Mouse (Mus musculus) intestine, embryonic 16.5 days (tissue): Measurements from ENCODE around the gene Drg2. TPM values are rescaled to one million over a fixed set of nuclear protein-coding genes. Genes with fewer than 3 reads are reported as not detected.

Source experiments
- ATAC-seq: fragments of 200-750 bp; cut with Nextera tagmentation; 2 replicates; pipeline ENCODE4 v1.8.0; 2017; ENCODE audit warnings: moderate TSS enrichment, moderate library complexity
- H3K27ac ChIP-seq: fragments of 300-500 bp; sonication (generic); 2 replicates; pipeline ENCODE4 v1.5.1; 2014; ENCODE audit warnings: mild to moderate bottlenecking, low read length
- H3K27me3 ChIP-seq: fragments of 300-500 bp; sonication (generic); replicated peaks from 2 replicates; pipeline ENCODE4 v1.6.1; 2014; ENCODE audit warnings: low read length, control low read depth, mixed read lengths; ENCODE audit not compliant: control insufficient read depth, insufficient read depth
- H3K36me3 ChIP-seq: fragments of 300-500 bp; sonication (generic); 2 replicates; pipeline ENCODE4 v1.6.1; 2014; ENCODE audit warnings: low read length, control low read depth; ENCODE audit not compliant: control insufficient read depth, insufficient read depth
- H3K4me1 ChIP-seq: fragments of 300-500 bp; sonication (generic); 2 replicates; pipeline ENCODE4 v1.6.1; 2014; ENCODE audit warnings: low read length, control low read depth, mixed read lengths; ENCODE audit not compliant: control insufficient read depth, insufficient read depth
- H3K4me2 ChIP-seq: fragments of 300-500 bp; sonication (generic); 2 replicates; pipeline ENCODE4 v1.6.1; 2014; ENCODE audit warnings: low read depth, low read length, control low read depth
- H3K4me3 ChIP-seq: fragments of 300-500 bp; sonication (generic); 2 replicates; pipeline ENCODE4 v1.5.1; 2014; ENCODE audit warnings: mild to moderate bottlenecking, low read length
- H3K9ac ChIP-seq: fragments of 300-500 bp; sonication (generic); 2 replicates; pipeline ENCODE4 v1.6.1; 2014; ENCODE audit warnings: low read depth, low read length
- H3K9me3 ChIP-seq: fragments of 300-500 bp; sonication (generic); 2 replicates; pipeline ENCODE4 v1.6.1; 2016; ENCODE audit warnings: low read length, control low read depth; ENCODE audit not compliant: control insufficient read depth
- WGBS: fragments of 180-500 bp; shearing (Covaris S2); extraction: QIAGEN DNeasy Blood & Tissue Kit; methylation state at CpG from one replicate; pipeline ENCODE4 v1.1.7; 2014; 5-methylcytosine and 5-hydroxymethylcytosine counted together
- polyA plus RNA-seq: library from polyadenylated mRNA; unstranded; fragments of >200 nt; fragmentation: Nextera tagmentation; extraction: Ambion mirVana; gene quantifications from 2 replicates; pipeline ENCODE4 v1.2.1, GENCODE M21; 2015

The Drg2 gene
- polyA plus RNA-seq, 1 experiment from 2014 or later: 107 TPM

GRCm38 (mm10) chr11:60444007-60444406 is 10.4 kb upstream of the Drg2 start:
- no peaks in the 10 kb centered on the region for H3K4me1 ChIP-seq
- H3K27ac ChIP-seq: no peak overlapping the region
- H3K36me3 ChIP-seq: peaks cover 6% of the 10 kb centered on the region; the same call in 1 of the 2 replicates
- H3K4me3 ChIP-seq: no peak overlapping the region
- no peak overlapping the region for H3K9ac ChIP-seq
- H3K27me3 ChIP-seq: no peaks in the 10 kb centered on the region
- WGBS: 72% methylated on average over 4 of the region's 4 CpGs
- no peak for ATAC-seq
- no peaks in the 10 kb centered on the region for H3K9me3 ChIP-seq
- no peak overlapping the region for H3K4me2 ChIP-seq

GRCm38 (mm10) chr11:60454745-60455087 is 325 bp downstream of the Drg2 start:
- Histone ChIP-seq H3K4me3 (peak overlapping the region; percentile 57), H3K27me3 (no peaks in the 10 kb centered on the region), H3K36me3 (peaks cover under 1% of the 10 kb centered on the region; the same call in 1 of the 2 replicates), H3K4me2 (peak overlapping the region; percentile 76), H3K9me3 (no peaks in the 10 kb centered on the region), H3K27ac (peak overlapping the region; percentile 67), H3K4me1 (peaks cover 5% of the 10 kb centered on the region), H3K9ac (peak overlapping the region; percentile 73)
- peak; percentile 67 for ATAC-seq
- under 1% methylated on average over 17 of the region's 17 CpGs for WGBS

DNA sequence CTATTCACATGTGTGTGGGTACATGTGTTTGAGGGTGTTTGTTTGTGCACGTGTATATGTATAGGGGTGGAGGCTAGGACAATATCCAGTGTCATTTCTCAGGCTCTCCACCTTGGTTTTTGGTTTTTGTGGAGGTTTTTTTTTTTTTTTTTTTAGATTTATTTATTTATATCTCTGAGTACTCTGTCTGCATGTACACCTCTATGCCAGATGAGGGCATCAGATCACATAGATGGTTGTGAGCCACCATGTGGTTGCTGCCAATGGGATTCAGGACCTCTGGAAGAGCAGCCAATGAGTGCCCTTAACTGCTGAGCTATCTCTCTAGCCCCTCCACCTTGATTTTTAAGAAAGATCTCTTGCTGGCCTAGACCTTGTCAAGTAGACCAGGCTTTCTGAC is 3.6 kb downstream of the Drg2 start:
- Histone ChIP-seq H3K36me3 (peaks cover 24% of the 10 kb centered on the region), H3K4me1 (peaks cover 5% of the 10 kb centered on the region), H3K4me3 (no peak overlapping the region), H3K27ac (no peak overlapping the region), H3K4me2 (no peak overlapping the region), H3K9me3 (no peaks in the 10 kb centered on the region), H3K9ac (no peak overlapping the region), H3K27me3 (no peaks in the 10 kb centered on the region)
- WGBS: 91% methylated on average over 1 of the region's 1 CpGs
- no peak for ATAC-seq

GRCm38 (mm10) chr11:60465943-60466380 is 11.6 kb downstream of the Drg2 start:
- 70% methylated on average over 2 of the region's 2 CpGs for WGBS
- peak; percentile 84 for ATAC-seq
- Histone ChIP-seq H3K4me2 (no peak overlapping the region), H3K27me3 (no peaks in the 10 kb centered on the region), H3K27ac (0 out of 2 replicates have a peak overlapping the region, but pooled peaks have one; percentile 29), H3K36me3 (peaks cover 33% of the 10 kb centered on the region), H3K9ac (no peak overlapping the region), H3K9me3 (no peaks in the 10 kb centered on the region), H3K4me1 (no peaks in the 10 kb centered on the region; the same call in 1 of the 2 replicates), H3K4me3 (no peak overlapping the region)

GRCm38 (mm10) chr11:60469039-60469438 is 14.6 kb downstream of the Drg2 start, which contains the start of gene Myo15:
Gene Myo15, plus strand, starts transcription at chr11:60469339.
- Histone ChIP-seq H3K4me1 (no peaks in the 10 kb centered on the region; the same call in 1 of the 2 replicates), H3K9me3 (no peaks in the 10 kb centered on the region), H3K4me2 (no peak within 1 kb of the TSS), H3K36me3 (peaks cover 20% of the 10 kb centered on the region; the same call in 1 of the 2 replicates), H3K9ac (no peak within 1 kb of the TSS), H3K4me3 (no peak within 1 kb of the TSS), H3K27me3 (no peaks in the 10 kb centered on the region), H3K27ac (no peak within 1 kb of the TSS)
- 87% methylated on average over 3 of the region's 3 CpGs for WGBS
- ATAC-seq: no peak

DNA sequence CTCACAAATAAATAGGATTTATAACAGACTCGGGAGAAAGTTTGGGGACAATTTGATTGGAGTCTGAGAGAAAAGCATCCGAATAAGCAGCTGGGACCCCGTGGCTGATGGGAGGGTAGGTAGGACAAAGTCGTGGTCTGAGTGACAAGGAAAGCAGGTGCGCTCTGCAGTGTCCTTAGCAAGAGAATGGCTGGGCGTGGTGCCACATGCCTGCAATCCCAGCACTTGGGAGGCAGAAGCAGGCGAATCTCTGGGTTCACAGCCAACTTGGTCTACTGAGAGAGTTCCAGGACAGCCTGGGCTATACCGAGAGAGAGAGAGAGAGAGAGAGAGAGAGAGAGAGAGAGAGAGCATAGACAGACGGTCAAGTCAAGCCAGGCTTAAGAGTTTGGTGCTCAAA is 16.4 kb downstream of the Drg2 start:
- H3K4me1 ChIP-seq: no peaks in the 10 kb centered on the region; the same call in 1 of the 2 replicates
- H3K36me3 ChIP-seq: peaks cover 11% of the 10 kb centered on the region; the same call in 1 of the 2 replicates
- no peaks in the 10 kb centered on the region for H3K9me3 ChIP-seq
- 81% methylated on average over 9 of the region's 9 CpGs for WGBS
- ATAC-seq: no peak
- H3K27me3 ChIP-seq: no peaks in the 10 kb centered on the region
- H3K27ac ChIP-seq: no peak overlapping the region
- no peak overlapping the region for H3K4me2 ChIP-seq
- no peak overlapping the region for H3K4me3 ChIP-seq
- H3K9ac ChIP-seq: no peak overlapping the region

DNA sequence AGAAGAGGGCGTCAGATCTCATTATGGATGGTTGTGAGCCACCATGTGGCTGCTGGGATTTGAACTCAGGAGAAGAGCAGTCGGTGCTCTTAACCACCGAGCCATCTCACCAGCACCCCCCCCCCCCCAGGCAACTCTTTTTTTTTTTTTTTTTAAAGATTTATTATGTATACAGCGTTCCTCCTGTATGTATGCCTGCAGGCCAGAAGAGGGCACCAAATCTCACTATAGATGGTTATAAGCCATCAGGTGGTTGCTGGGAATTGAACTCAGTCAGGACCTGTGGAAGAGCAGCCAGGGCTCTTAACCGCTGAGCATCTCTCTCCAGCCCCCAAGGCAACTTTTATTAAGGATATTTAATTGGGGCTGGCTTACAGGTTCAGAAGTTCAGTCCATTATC is 20.1 kb downstream of the Drg2 start:
- no peaks in the 10 kb centered on the region for H3K4me1 ChIP-seq
- H3K27me3 ChIP-seq: no peaks in the 10 kb centered on the region; the same call in 1 of the 2 replicates
- 0 out of 2 replicates have a peak, but pooled peaks cover 2% of the 10 kb centered on the region for H3K36me3 ChIP-seq
- WGBS: 80% methylated on average over 4 of the region's 5 CpGs
- H3K4me3 ChIP-seq: no peak overlapping the region
- H3K9ac ChIP-seq: no peak overlapping the region
- no peak overlapping the region for H3K4me2 ChIP-seq
- no peak overlapping the region for H3K27ac ChIP-seq
- no peaks in the 10 kb centered on the region for H3K9me3 ChIP-seq
- no peak for ATAC-seq

DNA sequence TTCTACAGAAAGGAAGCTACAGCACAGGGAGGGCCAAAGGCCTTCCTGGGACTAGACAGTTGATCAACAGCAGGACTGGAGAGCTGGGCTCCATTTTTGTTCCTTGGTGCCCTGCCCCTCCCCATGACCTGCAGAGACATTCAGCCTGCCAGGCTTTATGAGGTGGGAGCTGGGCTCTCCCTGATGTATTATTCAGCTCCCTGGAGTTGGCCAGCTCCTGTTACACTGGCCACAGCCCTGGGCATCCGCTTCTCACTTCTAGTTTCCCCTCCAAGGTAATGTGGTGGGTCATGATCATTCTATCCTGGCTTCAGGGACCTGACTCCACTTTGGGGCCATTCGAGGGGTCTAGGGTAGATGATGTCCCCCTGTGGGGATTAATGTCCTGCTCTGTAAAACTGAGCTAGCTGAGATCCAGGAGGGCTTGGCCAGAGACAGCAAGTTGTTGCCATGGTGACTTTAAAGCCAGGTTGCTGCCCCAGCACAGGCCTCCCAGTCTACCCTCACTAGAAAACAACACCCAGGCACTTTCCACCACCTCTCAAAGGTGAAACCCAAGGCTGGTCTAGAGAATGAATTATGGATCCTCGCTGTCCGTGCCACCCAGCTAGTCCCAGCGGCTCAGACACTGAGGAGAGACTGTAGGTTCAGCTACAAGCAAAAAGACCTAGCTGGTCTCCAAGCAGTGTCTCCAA is 21.4 kb downstream of the Drg2 start:
- no peak for ATAC-seq
- Histone ChIP-seq H3K4me1 (no peaks in the 10 kb centered on the region), H3K4me3 (no peak overlapping the region), H3K27ac (no peak overlapping the region), H3K36me3 (0 out of 2 replicates have a peak, but pooled peaks cover 2% of the 10 kb centered on the region), H3K27me3 (no peaks in the 10 kb centered on the region; the same call in 1 of the 2 replicates), H3K9me3 (no peaks in the 10 kb centered on the region), H3K4me2 (no peak overlapping the region), H3K9ac (no peak overlapping the region)
- 82% methylated on average over 5 of the region's 5 CpGs for WGBS

- H3K4me3 ChIP-seq: 0 out of 2 replicates have a peak overlapping the region, but pooled peaks have one; percentile 8
- H3K27ac ChIP-seq: no peak overlapping the region
- no peaks in the 10 kb centered on the region; the same call in 1 of the 2 replicates for H3K27me3 ChIP-seq
- peak overlapping the region; percentile 44; the same call in 1 of the 2 replicates for H3K9ac ChIP-seq
- whole genome bisulfite sequencing: 26% methylated on average over 16 of the region's 17 CpGs
- H3K4me1 ChIP-seq: no peaks in the 10 kb centered on the region
- no peaks in the 10 kb centered on the region for H3K9me3 ChIP-seq
- peak overlapping the region; percentile 42; the same call in 1 of the 2 replicates for H3K4me2 ChIP-seq
- H3K36me3 ChIP-seq: no peaks in the 10 kb centered on the region
- peak; percentile 75 for ATAC-seq
Measured at GRCm38 (mm10) chr11:60478121-60478520, 23.7 kb downstream of the Drg2 start.
